Mouse (Mus musculus) forebrain, postnatal 0 days (tissue): ENCODE measurements at regions not wholly inside any gene's neighbourhood (a gene's known extent, or its start where the extent isn't known, plus 50 kb on each side); places are given as distances from the start of the nearest gene placed in this dataset.
A peak's percentile ranks its signal among the peaks of the same experiment; 100 is the strongest.

Source experiments
- ATAC-seq: fragments of 200-750 bp; cut with Nextera tagmentation; 2 replicates; pipeline ENCODE4 v1.8.0; 2017; ENCODE audit warnings: mild to moderate bottlenecking, moderate library complexity
- DNase-seq: peaks from one replicate; pipeline ENCODE4 v3.0.0-alpha.2; 2015
- H3K27ac ChIP-seq: fragments of 300-500 bp; sonication (generic); 2 replicates; pipeline ENCODE4 v1.5.1; 2014; ENCODE audit warnings: low read depth, mild to moderate bottlenecking, antibody characterized with exemption, low read length, moderate library complexity, mixed read lengths
- H3K27me3 ChIP-seq: fragments of 300-500 bp; sonication (generic); 2 replicates; pipeline ENCODE4 v1.6.1; 2014; ENCODE audit warnings: mild to moderate bottlenecking, low read length, mixed read lengths; ENCODE audit not compliant: insufficient read depth
- H3K36me3 ChIP-seq: fragments of 300-500 bp; sonication (generic); 2 replicates; pipeline ENCODE4 v1.6.1; 2014; ENCODE audit warnings: mild to moderate bottlenecking, moderate library complexity; ENCODE audit not compliant: insufficient read depth
- H3K4me1 ChIP-seq: fragments of 300-500 bp; sonication (generic); 2 replicates; pipeline ENCODE4 v1.6.1; 2014; ENCODE audit warnings: antibody characterized with exemption; ENCODE audit not compliant: insufficient read depth
- H3K4me2 ChIP-seq: fragments of 300-500 bp; sonication (generic); 2 replicates; pipeline ENCODE4 v1.6.1; 2014; ENCODE audit warnings: low read depth, mild to moderate bottlenecking, moderate library complexity
- H3K4me3 ChIP-seq: fragments of 300-500 bp; sonication (generic); 2 replicates; pipeline ENCODE4 v1.5.1; 2014; ENCODE audit warnings: low read depth, low read length, mixed read lengths
- H3K9ac ChIP-seq: fragments of 300-500 bp; sonication (generic); 2 replicates; pipeline ENCODE4 v1.6.1; 2014; ENCODE audit warnings: mild to moderate bottlenecking
- H3K9me3 ChIP-seq: fragments of 300-500 bp; sonication (generic); 2 replicates; pipeline ENCODE4 v1.6.1; 2016; ENCODE audit warnings: low read length
- CTCF ChIP-seq: sonication (generic); IDR thresholded peaks from 2 replicates; pipeline ENCODE4 v1.5.1; 2016; ENCODE audit warnings: antibody characterized with exemption, control low read depth, low read depth
- WGBS: fragments of 180-500 bp; shearing (Covaris S2); extraction: QIAGEN DNeasy Blood & Tissue Kit; methylation state at CpG from one replicate; pipeline ENCODE4 v1.1.7; 2014; 5-methylcytosine and 5-hydroxymethylcytosine counted together

GRCm38 (mm10) chr8:18536059-18536458 lies 442.0 kb downstream of the Defb40 start:
- H3K4me1 ChIP-seq: no peaks in the 10 kb centered on the region
- no peaks in the 10 kb centered on the region for H3K27me3 ChIP-seq
- H3K9me3 ChIP-seq: no peaks in the 10 kb centered on the region
- no peak for TF ChIP-seq CTCF
- H3K27ac ChIP-seq: no peak overlapping the region
- DNase-seq: no peak
- no peaks in the 10 kb centered on the region for H3K36me3 ChIP-seq
- H3K4me3 ChIP-seq: no peak overlapping the region
- WGBS: 80% methylated on average over 2 of the region's 2 CpGs
- H3K4me2 ChIP-seq: no peak overlapping the region
- ATAC-seq: no peak
- no peak overlapping the region for H3K9ac ChIP-seq

GRCm38 (mm10) chr8:18528120-18528519 lies 449.9 kb downstream of the Defb40 start:
- ATAC-seq (peak; percentile 62), DNase-seq (peak; percentile 29)
- H3K27ac ChIP-seq: no peak overlapping the region
- no peak overlapping the region for H3K9ac ChIP-seq
- no peaks in the 10 kb centered on the region for H3K36me3 ChIP-seq
- H3K27me3 ChIP-seq: no peaks in the 10 kb centered on the region
- no peak overlapping the region for H3K4me2 ChIP-seq
- TF ChIP-seq CTCF: no peak
- H3K9me3 ChIP-seq: no peaks in the 10 kb centered on the region
- H3K4me1 ChIP-seq: no peaks in the 10 kb centered on the region
- WGBS: 69% methylated on average over 6 of the region's 6 CpGs
- H3K4me3 ChIP-seq: no peak overlapping the region

GRCm38 (mm10) chr8:18512409-18512808 lies 465.6 kb downstream of the Defb40 start:
- Histone ChIP-seq H3K4me1 (no peaks in the 10 kb centered on the region), H3K27ac (no peak overlapping the region), H3K4me3 (no peak overlapping the region), H3K27me3 (no peaks in the 10 kb centered on the region), H3K9ac (no peak overlapping the region), H3K9me3 (no peaks in the 10 kb centered on the region), H3K36me3 (no peaks in the 10 kb centered on the region), H3K4me2 (no peak overlapping the region)
- peak; percentile 14; the same call in 1 of the 2 replicates for TF ChIP-seq CTCF
- ATAC-seq: no peak
- WGBS: 56% methylated on average over 2 of the region's 2 CpGs
- no peak for DNase-seq

DNA sequence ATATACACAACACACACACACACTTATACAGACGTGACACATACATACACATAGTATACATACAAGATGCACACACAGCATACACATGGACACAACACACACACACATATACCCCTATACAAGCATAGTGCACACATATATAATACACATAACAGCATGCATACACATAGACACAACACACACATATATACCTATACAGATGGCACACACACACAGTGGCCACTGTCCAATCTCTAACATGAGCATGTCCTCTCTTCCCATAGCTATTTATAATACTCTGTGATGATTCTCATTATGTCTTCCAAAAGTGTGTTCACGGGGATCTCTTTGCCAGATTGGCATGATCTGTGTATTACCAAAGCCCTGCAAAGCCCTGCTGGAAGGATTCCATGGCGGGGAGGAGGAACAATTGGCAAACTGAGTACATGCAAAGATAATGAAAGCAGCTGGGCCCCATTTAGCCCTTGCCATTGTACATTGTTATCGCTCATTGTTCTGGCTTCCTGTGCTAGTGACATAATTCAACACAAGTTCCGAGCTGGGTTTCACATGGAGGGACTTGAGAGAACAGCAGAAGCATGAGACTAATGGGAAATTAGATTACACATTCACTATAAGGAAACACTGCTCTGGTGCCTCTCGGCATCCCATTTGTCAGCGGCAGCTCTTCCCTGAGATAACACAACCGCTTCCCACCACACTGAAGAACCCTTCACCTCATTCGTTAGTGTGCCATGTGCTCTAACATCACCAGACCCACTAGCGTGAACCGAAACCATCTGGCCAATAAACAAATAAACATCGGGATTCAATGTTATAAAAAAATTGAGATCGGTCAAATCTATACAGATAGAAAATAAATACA lies 471.7 kb downstream of the Defb40 start:
- 59% methylated on average over 13 of the region's 13 CpGs for whole genome bisulfite sequencing
- no peaks in the 10 kb centered on the region for H3K36me3 ChIP-seq
- H3K27ac ChIP-seq: no peak overlapping the region
- peak; percentile 73 for DNase-seq
- H3K4me2 ChIP-seq: no peak overlapping the region
- no peaks in the 10 kb centered on the region; the same call in 1 of the 2 replicates for H3K4me1 ChIP-seq
- H3K4me3 ChIP-seq: no peak overlapping the region
- no peaks in the 10 kb centered on the region for H3K9me3 ChIP-seq
- H3K9ac ChIP-seq: no peak overlapping the region
- peak; percentile 81 for ATAC-seq
- no peak for TF ChIP-seq CTCF
- no peaks in the 10 kb centered on the region for H3K27me3 ChIP-seq

- 81% methylated on average over 5 of the region's 5 CpGs for WGBS
- Histone ChIP-seq H3K9ac (no peak overlapping the region), H3K27ac (no peak overlapping the region), H3K4me1 (no peaks in the 10 kb centered on the region), H3K27me3 (no peaks in the 10 kb centered on the region), H3K4me2 (no peak overlapping the region), H3K4me3 (no peak overlapping the region), H3K9me3 (no peaks in the 10 kb centered on the region), H3K36me3 (no peaks in the 10 kb centered on the region)
- no peak for TF ChIP-seq CTCF
- DNase-seq (no peak), ATAC-seq (no peak)
These were observed 487.4 kb downstream of the Defb40 start for GRCm38 (mm10) chr8:18490620-18491019.

DNA sequence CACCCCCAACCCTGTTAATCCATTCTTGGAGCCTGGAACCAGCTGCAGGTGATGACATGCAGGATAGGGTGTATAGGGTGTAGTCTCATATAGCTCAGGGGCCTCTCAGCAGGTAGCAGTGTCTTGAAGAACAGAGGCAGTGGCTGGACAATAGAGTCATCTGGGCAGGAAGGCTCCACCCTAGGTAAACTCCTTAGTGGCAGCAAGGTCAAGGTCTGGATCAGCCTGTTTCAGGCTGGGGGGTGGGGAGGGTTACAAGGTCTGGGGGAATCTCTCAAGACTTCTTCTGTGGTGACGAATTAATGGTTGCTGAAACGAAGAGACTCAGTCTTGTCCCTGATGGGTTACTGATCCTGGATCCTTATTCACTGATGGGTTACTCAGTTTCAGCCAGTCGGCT lies 498.0 kb downstream of the Defb40 start:
- no peaks in the 10 kb centered on the region for H3K4me1 ChIP-seq
- no peak overlapping the region for H3K4me2 ChIP-seq
- 91% methylated on average over 3 of the region's 3 CpGs for WGBS
- no peaks in the 10 kb centered on the region for H3K36me3 ChIP-seq
- H3K27me3 ChIP-seq: no peaks in the 10 kb centered on the region
- ATAC-seq (no peak), DNase-seq (no peak)
- H3K9me3 ChIP-seq: no peaks in the 10 kb centered on the region
- no peak overlapping the region for H3K9ac ChIP-seq
- H3K4me3 ChIP-seq: no peak overlapping the region
- TF ChIP-seq CTCF: no peak
- no peak overlapping the region for H3K27ac ChIP-seq

- no peak for ATAC-seq
These were observed 499.9 kb downstream of the Defb40 start for GRCm38 (mm10) chr8:18478166-18478565.

More at GRCm38 (mm10) chr8:18478166-18478565, 499.9 kb downstream of the Defb40 start:
- no peaks in the 10 kb centered on the region for H3K27me3 ChIP-seq
- no peak overlapping the region for H3K4me2 ChIP-seq
- H3K9ac ChIP-seq: no peak overlapping the region
- no peaks in the 10 kb centered on the region for H3K4me1 ChIP-seq
- no peak for DNase-seq
- no peak overlapping the region for H3K27ac ChIP-seq
- no peak for TF ChIP-seq CTCF
- H3K9me3 ChIP-seq: no peaks in the 10 kb centered on the region
- 85% methylated on average over 4 of the region's 4 CpGs for WGBS
- H3K4me3 ChIP-seq: no peak overlapping the region
- no peaks in the 10 kb centered on the region for H3K36me3 ChIP-seq
